Mouse (Mus musculus) induced T-regulatory cell, adult 2 months (primary cell): ENCODE measurements around the gene Ireb2.
"Not testable (repeated sequence)": the region's sequence is repeated elsewhere in the genome, so short reads cannot be mapped to it uniquely, and the experiment has no call there.

ENCODE experiments used
- DNase-seq: peaks from one replicate; pipeline ENCODE4 v3.0.0-alpha.2; 2012; ENCODE audit warnings: low read depth

Gene Ireb2

DNA sequence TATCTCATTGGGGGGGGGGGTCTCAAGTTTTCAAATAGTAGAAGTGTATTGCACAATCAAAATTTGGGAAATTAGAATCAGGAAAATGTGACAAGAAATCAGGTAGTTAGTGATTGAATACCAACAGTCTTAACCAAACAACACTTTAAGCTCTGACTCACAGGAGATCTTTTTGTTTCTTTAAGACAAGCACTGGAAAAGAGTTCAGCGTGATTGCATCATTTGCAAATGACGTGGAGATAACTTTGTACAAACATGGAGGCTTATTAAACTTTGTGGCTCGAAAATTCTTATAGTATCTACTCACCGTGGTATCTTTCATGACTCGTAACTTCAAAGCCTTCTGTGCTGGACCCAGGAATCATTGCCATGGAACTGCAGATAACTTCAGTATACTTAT is 45.9 kb downstream of the Ireb2 start:
- DNase-seq, result no peak

DNA sequence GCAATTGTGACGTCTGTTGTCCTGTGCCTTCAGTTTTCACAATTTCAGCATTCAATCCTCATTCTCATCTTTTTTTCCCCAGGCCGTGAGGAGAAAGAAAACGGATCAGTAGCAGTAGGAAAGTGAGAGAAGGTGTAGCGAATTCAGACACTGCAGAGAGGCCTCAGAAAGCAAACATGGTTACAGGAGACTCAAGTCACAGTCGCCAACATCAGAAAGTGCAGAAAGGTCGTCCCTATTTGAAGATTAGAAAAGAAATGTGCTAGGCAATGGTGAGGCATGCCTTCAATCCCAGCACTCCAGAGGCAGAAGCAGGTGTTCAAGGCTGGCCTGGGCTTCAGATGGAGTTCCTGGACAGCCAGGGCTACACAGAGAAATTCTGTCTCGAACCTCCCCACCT is 52.0 kb downstream of the Ireb2 start:
- DNase-seq, result no peak

DNA sequence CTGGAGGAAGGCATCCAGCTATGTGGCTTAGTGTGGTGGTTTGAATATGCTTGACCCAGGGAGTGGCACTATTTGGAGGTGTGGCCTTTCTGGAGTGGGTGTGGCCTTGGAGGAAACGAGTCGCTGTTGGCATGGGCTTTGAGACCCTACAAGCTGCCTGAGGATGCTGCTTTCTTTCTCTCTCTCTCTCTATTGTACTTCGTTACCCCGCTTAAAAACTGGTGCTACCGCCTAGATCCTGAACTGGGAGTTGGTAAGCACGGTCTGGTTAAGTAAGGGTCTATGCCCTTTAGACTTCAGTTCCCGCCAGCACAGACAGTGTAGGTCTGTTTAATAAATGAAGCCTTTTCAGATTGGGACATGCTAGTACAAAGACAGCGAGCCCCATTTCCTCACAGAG is 52.8 kb downstream of the Ireb2 start:
- no peak for DNase-seq

DNA sequence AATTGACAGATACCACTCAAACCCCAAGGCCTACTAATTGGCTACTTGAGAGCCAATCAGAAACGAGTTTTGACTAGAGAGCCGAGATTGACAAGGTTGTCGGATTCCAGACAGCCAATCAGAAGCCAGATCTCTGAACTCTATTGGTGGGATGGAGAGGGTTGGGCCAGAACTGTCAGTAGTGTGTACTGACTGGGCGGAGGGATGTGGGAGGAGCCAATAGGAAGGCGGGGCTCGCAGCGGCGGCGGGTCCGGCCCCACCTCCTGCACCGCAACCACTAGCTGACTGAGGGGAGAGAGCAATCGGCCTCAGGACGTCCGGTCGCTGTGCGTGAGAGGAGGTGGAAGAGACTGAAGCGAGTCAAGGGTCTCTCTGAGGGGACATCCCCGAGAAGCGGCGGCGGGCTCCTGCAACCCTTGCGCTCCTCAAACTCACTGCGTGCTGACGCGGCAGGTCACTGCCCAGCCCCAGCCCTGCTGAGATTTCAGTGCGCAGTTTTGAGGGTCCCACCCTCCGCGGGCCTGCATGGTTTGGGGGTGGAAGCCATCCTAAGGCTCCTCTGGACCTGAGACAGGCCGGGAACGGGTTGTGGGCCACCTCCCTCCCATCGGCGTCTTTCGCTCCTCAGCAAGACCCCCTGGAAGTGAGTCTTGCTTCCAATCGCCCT is 53.6 kb downstream of the Ireb2 start, which contains the start of gene Hykk:
Gene Hykk (plus strand): TSS at position 274 of the 668 bp plus-strand sequence.
- peak; percentile 89 for DNase-seq

DNA sequence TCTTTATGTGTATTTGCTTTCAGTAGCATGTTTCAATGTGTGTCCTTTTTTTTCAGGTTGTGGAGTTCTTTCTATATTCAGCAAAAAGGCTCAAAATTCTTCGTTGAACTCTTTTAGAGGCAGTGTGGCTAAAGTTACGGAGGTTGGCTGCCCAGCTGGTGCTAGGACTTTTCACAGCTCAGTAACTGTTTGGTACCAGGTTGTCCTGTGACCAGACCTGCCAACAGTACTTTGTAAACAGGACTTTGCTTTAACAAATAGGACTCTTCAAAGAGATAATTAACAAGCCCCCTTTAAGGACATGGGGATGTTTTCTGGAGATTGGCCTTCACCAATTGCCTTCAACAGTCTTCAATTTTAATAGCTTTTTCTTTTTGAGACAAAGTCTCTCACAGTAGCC is 54.6 kb downstream of the Ireb2 start:
- no peak for DNase-seq

DNA sequence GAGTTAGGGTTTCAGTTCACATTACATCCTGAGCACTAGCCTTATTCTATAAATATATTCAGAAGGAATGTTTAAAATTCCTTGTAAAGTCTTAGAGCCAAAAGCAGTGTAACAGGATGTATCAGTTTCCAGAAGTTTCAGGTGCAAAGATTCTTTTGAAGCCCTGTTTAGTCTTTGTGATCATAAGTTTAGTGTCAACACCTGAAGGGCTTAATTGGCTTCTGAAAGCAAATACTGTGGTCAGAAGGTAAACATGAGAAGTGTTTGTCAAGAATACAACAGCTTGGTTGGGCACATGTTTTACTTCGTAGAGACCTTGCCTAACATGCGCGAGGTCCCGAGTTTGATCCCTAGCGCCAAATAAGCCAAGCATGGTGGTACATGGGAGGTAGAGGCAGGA is 55.2 kb downstream of the Ireb2 start:
- DNase-seq, result no peak

DNA sequence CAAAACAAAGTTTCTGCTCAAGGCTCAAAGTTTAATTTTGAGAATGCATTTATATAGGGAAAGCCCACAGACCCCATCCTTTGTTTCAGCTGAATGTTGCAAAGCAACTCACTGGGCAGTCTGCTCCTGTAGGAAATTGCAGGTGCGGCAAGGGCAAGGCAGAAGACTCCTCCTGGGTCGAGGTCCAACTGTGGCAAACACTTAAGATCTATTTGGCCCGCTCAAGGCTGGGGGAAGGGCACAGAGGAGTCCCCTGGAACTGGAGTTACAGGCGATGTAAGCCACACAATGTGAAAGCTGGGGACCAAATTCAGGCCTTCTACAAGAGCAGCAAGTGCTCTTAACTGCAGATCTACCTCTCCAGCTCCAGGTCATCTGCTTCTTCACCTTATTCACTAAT is 56.4 kb downstream of the Ireb2 start:
- DNase-seq, result no peak

DNA sequence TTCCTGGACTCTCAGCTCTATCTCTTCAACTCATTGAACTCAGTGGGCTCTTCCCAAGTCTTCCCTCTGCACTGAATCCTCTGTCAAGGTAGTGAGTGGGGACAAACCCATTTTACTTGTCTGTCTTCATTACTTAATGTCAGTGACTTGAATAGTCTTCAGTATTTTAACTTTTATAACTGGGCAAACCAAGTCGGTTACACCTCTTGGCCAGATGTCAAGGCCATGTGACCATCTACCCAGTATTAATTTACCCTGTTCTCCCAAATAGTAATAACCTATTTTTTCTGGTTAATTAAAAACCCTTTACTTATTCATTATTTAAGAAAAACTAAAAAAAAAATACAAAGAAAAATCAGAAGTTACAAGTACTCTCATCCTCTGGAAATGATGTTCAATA is 67.2 kb downstream of the Ireb2 start:
- no peak for DNase-seq

DNA sequence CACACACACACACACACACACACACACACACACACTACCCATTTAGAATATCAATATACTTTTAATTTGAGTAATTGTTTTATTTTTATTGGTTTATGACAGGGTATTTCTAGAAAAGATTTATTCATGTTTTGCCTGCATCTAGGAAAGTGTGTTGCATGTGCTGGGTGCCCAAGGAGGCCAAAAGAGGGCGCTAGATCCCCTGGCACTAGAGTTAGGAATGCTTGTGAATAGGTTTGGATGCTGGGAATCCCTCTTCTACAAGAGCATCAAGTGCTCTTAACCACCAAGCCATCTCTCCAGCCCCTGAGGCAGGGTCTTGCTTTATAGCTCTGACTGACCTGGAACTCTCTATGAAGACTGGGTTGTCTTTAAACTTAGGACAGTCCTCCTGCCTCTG is 68.2 kb downstream of the Ireb2 start:
- peak; percentile 26 for DNase-seq

DNA sequence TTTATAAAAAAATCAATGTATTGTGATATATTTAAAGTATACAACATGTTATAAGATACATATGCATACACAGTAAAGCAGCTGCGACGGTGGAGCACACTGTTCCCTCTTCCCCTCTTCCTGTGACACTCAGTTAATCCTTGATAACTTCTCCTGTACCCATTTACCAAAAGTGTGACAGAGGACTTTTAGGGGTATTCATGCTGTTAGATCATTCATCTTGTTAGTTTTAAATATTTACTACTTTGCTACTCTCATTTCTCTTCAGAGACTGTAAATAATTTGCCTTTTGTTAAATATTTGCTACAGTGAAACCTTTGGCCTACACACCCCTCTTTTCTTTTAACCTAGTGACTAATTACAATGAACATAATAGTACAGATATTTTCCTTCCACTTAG is 68.8 kb downstream of the Ireb2 start:
- DNase-seq, result no peak

DNA sequence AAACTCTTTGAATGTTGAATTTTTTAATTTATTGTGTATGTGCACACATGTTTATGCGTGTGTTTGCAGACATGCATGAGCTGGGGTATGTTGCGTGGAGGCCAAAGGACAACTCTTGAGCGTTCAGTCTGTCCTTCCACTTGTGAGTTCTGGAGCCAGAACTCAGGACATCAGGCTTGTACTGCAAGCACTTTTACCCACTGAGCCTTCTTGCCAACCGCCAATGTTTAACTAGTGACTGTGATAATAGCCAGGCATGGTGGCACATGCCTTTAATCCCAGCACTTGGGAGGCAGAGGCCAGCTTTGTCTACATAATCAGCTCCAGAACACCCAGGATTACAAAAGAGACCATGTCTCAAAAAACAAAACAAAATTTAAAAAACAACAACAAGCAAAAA is 78.5 kb downstream of the Ireb2 start:
- no peak for DNase-seq

DNA sequence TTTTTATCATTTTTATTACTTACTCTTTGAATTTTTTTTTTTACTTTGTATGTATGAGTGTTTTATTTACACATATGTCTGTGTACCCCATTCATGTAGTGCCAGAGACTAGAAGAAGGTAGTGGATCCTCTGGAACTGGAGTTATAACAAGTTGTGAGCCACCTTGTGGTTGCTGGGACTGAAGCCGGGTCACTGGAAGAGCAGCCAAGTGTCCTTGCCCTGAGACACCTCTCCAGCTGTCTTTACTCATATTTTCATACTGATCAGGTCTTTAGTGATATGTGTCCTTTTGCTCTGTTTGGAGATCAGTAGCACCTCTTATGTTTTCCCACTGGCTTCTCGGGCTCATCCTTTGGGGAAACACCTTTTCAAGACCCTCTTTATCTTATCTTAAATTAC is 80.9 kb downstream of the Ireb2 start:
- peak; percentile 19 for DNase-seq

DNA sequence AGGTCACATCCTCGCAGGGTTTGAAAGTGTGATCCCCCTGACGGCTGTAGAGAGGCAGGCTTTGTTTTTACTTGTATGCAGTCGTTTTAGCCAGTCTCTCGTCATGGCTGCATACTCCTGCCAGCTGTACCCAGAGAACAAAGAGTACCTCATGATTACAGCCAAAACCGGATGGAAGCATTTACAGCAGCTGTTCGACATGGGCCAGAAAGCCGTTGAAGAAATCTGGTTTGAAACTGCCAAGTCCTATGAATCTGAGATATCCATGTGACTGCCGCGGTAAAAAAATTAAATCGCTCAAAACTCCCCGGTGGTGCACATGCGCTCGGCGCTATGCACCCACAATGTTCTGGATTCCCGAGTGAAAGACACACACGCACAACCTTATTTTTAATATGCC is 82.7 kb downstream of the Ireb2 start:
- DNase-seq, result no peak

DNA sequence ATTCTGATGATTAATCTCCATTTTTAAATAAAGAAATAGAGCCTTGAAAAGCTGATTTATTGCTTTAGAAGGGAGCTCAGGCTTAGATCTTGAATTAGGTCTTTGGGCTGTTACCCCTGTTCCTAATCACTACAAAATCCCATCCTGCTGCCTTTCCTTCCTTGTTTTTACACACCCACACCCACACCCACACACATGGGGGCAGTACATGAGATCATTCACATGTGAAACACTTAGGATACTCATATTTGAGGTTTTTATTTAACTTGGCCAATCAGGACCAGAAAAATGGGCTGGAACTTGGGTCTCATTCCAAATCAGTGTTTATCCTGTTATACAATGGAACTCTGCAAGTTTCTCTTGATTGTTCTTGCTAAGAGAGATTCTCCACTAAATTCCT is 85.9 kb downstream of the Ireb2 start:
- no peak for DNase-seq

DNA sequence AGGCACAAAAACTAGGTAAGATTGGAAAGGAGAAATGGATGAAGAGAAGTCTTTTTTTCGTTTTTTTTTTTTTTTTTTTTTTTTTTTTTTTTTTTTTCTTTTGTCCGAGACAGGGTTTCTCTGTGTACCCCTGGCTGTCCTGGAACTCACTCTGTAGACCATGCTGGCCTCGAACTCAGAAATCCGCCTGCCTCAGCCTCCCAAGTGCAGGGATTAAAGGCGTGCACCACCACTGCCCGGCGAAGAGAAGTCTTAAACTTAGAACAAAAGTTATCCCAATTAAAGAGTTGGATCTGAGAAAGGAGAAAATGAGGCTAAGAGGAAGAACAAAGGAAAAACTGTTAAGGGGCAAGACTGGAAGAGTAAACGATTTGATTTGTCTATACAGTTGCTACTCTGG is 86.6 kb downstream of the Ireb2 start:
- DNase-seq, result not testable (repeated sequence)

DNA sequence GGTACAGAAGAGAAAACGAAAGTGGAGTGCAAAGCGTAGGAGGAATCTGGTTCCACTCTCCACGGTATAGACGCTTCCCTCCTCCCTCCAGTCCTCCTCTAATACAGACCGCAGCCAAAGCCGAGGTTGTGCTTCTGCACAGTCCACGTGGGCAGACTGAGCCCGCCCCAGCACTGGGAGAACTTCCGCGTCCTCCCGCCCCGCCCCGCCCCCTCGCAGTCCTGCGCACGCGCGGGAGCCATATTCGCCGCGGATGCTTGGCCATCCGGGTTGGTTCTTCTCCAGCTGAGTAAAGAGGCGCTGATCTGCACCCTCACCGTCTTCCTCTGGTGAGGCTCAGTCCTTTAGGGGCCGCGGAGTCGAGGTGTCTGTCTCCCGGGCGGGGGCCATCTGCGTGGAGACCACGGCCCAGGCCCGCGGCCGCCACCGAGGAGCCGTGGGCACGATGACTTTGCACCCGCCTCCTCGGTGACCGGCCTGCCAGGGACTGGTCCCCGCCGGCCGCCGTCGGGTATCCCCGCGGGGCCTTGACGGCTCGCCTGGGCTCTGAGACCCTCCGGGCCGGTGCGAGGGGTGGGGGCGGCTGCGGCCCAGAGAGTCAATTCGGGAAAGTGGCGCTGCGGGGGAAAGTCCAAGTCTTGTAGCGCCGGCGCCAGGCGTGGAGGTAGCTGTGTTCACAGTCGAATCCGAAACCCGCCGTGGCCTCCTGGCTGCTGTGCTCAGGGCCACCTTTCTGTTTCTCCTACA is 87.2 kb downstream of the Ireb2 start, which contains the start of the genes Psma4 and AY074887:
Gene Psma4 (plus strand): TSS at position 216 of the 747 bp plus-strand sequence.
Gene AY074887 (minus strand): TSS at position 424 of the 747 bp plus-strand sequence.
- DNase-seq, result peak; percentile 97

DNA sequence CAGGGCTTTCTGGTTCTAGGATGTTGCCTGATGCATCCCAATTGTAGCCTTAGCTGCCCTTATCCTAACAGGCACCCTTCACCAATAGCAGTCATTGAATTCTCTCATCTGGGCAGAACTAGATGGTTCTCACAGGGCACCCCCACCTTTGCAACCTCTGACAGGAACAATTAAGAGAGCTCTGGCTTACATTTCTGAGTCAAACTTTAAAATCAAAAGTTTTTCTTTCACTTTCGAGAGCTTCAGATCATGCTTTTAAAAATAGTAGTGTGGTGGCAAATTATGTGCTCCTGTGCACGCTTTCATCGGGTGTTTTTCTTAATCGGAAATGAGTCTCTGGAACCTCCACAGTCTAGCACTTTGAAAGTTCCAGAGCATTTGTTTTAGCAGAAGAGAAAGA is 97.5 kb downstream of the Ireb2 start:
- peak; percentile 68 for DNase-seq
